Mouse (Mus musculus) olfactory bulb, adult 2 months (tissue): Measurements from ENCODE around the gene Sec22c.

Experiments
- CTCF ChIP-seq: fragments of 200-500 bp; IDR thresholded peaks from 2 replicates; pipeline ENCODE4 v1.5.1; 2012; ENCODE audit warnings: low read depth, mild to moderate bottlenecking, low read length, moderate library complexity; ENCODE audit not compliant: insufficient read depth
- POLR2A ChIP-seq: fragments of 200-500 bp; IDR thresholded peaks from 2 replicates; pipeline ENCODE4 v1.6.1; 2012; ENCODE audit warnings: mild to moderate bottlenecking, low read depth, low read length, moderate library complexity; ENCODE audit not compliant: insufficient read depth

GRCm38 (mm10) chr9:121710584-121710975 lies 5.3 kb upstream of the Sec22c start:
- TF ChIP-seq CTCF (no peak), POLR2A (0 out of 2 replicates have a peak, but pooled peaks have one; percentile 4)
